ENCODE assay signal across 13 mouse cellular contexts in genomic region chr17:15023878-15024492, GRCm38 (mm10). TPM values are rescaled to one million over a fixed set of nuclear protein-coding genes. Genes with fewer than 3 reads are reported as not detected.
DNase-seq lines count a peak whose midpoint lies in the region; ATAC-seq and TF ChIP-seq lines count a peak whose summit lies in the region.
"Not testable (repeated sequence)": the region's sequence is repeated elsewhere in the genome, so short reads cannot be mapped to it uniquely, and the experiment has no call there.
"Had no signal": no experiment of that assay in that cellular context is flagged by ENCODE, and none has a peak within 500 bp of the region (broad histone marks: within the 10 kb centered on the region; RNA-seq: fewer than 3 reads in every experiment).

No protein-coding gene starts in this region.

- not testable (repeated sequence) for H3K9ac ChIP-seq in forebrain, embryonic 13.5 days; heart, embryonic 14.5 days (ENCODE audit: low read length); hindbrain, postnatal 0 days (replicated peaks; ENCODE audit: low read length); limb, embryonic 11.5 days (ENCODE audit: low read length); liver, embryonic 16.5 days (ENCODE audit: low read depth, low read length); midbrain, embryonic 14.5 days (replicated peaks; ENCODE audit: low read length); stomach, embryonic 14.5 days (replicated peaks; ENCODE audit: low read depth, low read length)

- peak; percentile 85 for ATAC-seq in cerebellum, adult (ENCODE audit: insufficient number of reproducible peaks, low FRiP score, low TSS enrichment)
- ATAC-seq in forebrain, embryonic 13.5 days = peak; percentile 76
- peak; percentile 82 for ATAC-seq in heart, embryonic 14.5 days (ENCODE audit: insufficient number of reproducible peaks, insufficient read depth, low FRiP score, low read depth)
- ATAC-seq in hindbrain, postnatal 0 days = peak; percentile 83
- ATAC-seq in limb, embryonic 11.5 days (ENCODE audit: insufficient number of reproducible peaks, low FRiP score, low TSS enrichment, low read depth) = peak; percentile 40
- peak; percentile 78 for ATAC-seq in liver, embryonic 16.5 days (ENCODE audit: low read depth)
- peak; percentile 87 for ATAC-seq in midbrain, embryonic 14.5 days (ENCODE audit: low FRiP score, low TSS enrichment)
- peak; percentile 67 for ATAC-seq in stomach, embryonic 14.5 days (ENCODE audit: insufficient number of reproducible peaks, insufficient read depth, low FRiP score, low read depth)

- DNase-seq in hindbrain, postnatal 0 days (ENCODE audit: low spot score); limb, embryonic 11.5 days (ENCODE audit: low spot score); midbrain, embryonic 14.5 days: not testable (repeated sequence)

- H3K4me3 ChIP-seq in forebrain, embryonic 13.5 days; heart, embryonic 14.5 days (ENCODE audit: control insufficient read depth in 1 of 2, insufficient read depth in 1 of 2, low read depth in 1 of 2, low read length in 2 of 2); hindbrain, postnatal 0 days (ENCODE audit: low read length); limb, embryonic 11.5 days (ENCODE audit: low read depth, low read length); liver, embryonic 16.5 days (ENCODE audit: low read depth, low read length); midbrain, embryonic 14.5 days (replicated peaks; ENCODE audit: low read depth, low read length); stomach, embryonic 14.5 days (ENCODE audit: low read depth, low read length): not testable (repeated sequence)

- WGBS in forebrain, embryonic 13.5 days = no CpG with 5 or more reads among the region's 97 CpGs
- WGBS in heart, embryonic 14.5 days = no CpG with 5 or more reads among the region's 97 CpGs
- WGBS in hindbrain, postnatal 0 days = no CpG with 5 or more reads among the region's 97 CpGs
- no CpG with 5 or more reads among the region's 97 CpGs for WGBS in limb, embryonic 11.5 days
- no CpG with 5 or more reads among the region's 97 CpGs for WGBS in liver, embryonic 16.5 days (ENCODE audit: insufficient replicate concordance)
- no CpG with 5 or more reads among the region's 97 CpGs for WGBS in midbrain, embryonic 14.5 days
- WGBS in stomach, embryonic 14.5 days = no CpG with 5 or more reads among the region's 97 CpGs

- not testable (repeated sequence) for H3K4me2 ChIP-seq in forebrain, embryonic 13.5 days; heart, embryonic 14.5 days (ENCODE audit: low read length); hindbrain, postnatal 0 days (ENCODE audit: low read depth, low read length); limb, embryonic 11.5 days (ENCODE audit: low read depth, severe bottlenecking); liver, embryonic 16.5 days (ENCODE audit: low read depth, low read length); midbrain, embryonic 14.5 days (ENCODE audit: low read length); stomach, embryonic 14.5 days (replicated peaks; ENCODE audit: low read depth, low read length)

- H3K4me1 ChIP-seq in forebrain, embryonic 13.5 days; heart, embryonic 14.5 days (ENCODE audit: control insufficient read depth in 2 of 2, insufficient read depth in 2 of 2, low read length in 2 of 2); hindbrain, postnatal 0 days (ENCODE audit: insufficient read depth, low read length); limb, embryonic 11.5 days (ENCODE audit: control insufficient read depth, insufficient read depth, low read length); liver, embryonic 16.5 days (ENCODE audit: control insufficient read depth, low read depth, low read length); midbrain, embryonic 14.5 days (ENCODE audit: control insufficient read depth, insufficient read depth, low read length); stomach, embryonic 14.5 days (ENCODE audit: control insufficient read depth, insufficient read depth, low read length): not testable (repeated sequence)

- not testable (repeated sequence) for TF ChIP-seq CTCF in hindbrain, postnatal 0 days (IDR thresholded peaks at IDR 0.05; ENCODE audit: low read depth)

- H3K9me3 ChIP-seq in forebrain, embryonic 13.5 days (replicated peaks); heart, embryonic 14.5 days (ENCODE audit: control insufficient read depth, low read length); hindbrain, postnatal 0 days (ENCODE audit: low read length); limb, embryonic 11.5 days (ENCODE audit: control insufficient read depth, low read length); liver, embryonic 16.5 days (replicated peaks; ENCODE audit: control insufficient read depth, low read length); midbrain, embryonic 14.5 days (ENCODE audit: control insufficient read depth, low read length); stomach, embryonic 14.5 days (ENCODE audit: control insufficient read depth, low read depth, low read length): not testable (repeated sequence)

- H3K27me3 ChIP-seq in forebrain, embryonic 13.5 days; heart, embryonic 14.5 days (ENCODE audit: control insufficient read depth, insufficient read depth, low read length); hindbrain, postnatal 0 days (ENCODE audit: insufficient read depth, low read length); limb, embryonic 11.5 days (ENCODE audit: control insufficient read depth, insufficient read depth, low read length); liver, embryonic 16.5 days (ENCODE audit: control insufficient read depth, insufficient read depth, low read depth, low read length); midbrain, embryonic 14.5 days (ENCODE audit: control insufficient read depth, insufficient read depth, low read length); stomach, embryonic 14.5 days (ENCODE audit: control insufficient read depth, insufficient read depth, low read length): not testable (repeated sequence)

- not testable (repeated sequence) for H3K36me3 ChIP-seq in forebrain, embryonic 13.5 days (ENCODE audit: poor library complexity, severe bottlenecking); heart, embryonic 14.5 days (ENCODE audit: control insufficient read depth, insufficient read depth, low read length); hindbrain, postnatal 0 days (ENCODE audit: insufficient read depth, low read length); limb, embryonic 11.5 days (ENCODE audit: control insufficient read depth, insufficient read depth, low read length); liver, embryonic 16.5 days (ENCODE audit: control insufficient read depth, insufficient read depth); midbrain, embryonic 14.5 days (ENCODE audit: control insufficient read depth, insufficient read depth, low read length); stomach, embryonic 14.5 days (ENCODE audit: control insufficient read depth, insufficient read depth, low read length)

- not testable (repeated sequence) for H3K27ac ChIP-seq in forebrain, embryonic 13.5 days; heart, embryonic 14.5 days (replicated peaks in 1 of 2; ENCODE audit: control insufficient read depth in 1 of 2, insufficient read depth in 1 of 2, low read depth in 2 of 2, low read length in 2 of 2); hindbrain, postnatal 0 days; limb, embryonic 11.5 days (replicated peaks; ENCODE audit: low read depth, low read length); liver, embryonic 16.5 days (ENCODE audit: low read length); midbrain, embryonic 14.5 days (replicated peaks; ENCODE audit: low read depth, low read length); stomach, embryonic 14.5 days (ENCODE audit: low read length)

RNA-seq across cellular contexts. Expression of gene Gm3435, which starts 14.0 kb away (rescaled TPM):
- polyA plus RNA-seq in forebrain, embryonic 13.5 days (2015; fragmentation: Nextera tagmentation; extraction: Ambion mirVana) = 10.4 and 10.6 TPM in 2 replicates
- 4.5 and 4.8 TPM in 2 replicates for polyA plus RNA-seq in heart, embryonic 14.5 days (2014; fragmentation: Nextera tagmentation; extraction: Ambion mirVana)
- total RNA-seq in hindbrain, postnatal 0 days (2014; rRNA removed) = 0.65 and 7.8 TPM in 2 replicates
- 7.7 and 10.3 TPM in 2 replicates for polyA plus RNA-seq in hindbrain, postnatal 0 days (2015; fragmentation: Nextera tagmentation; extraction: Ambion mirVana)
- 5.5 and 6.2 TPM in 2 replicates for polyA plus RNA-seq in limb, embryonic 11.5 days (2014; fragmentation: Nextera tagmentation; extraction: Ambion mirVana)
- 3.4 and 3.6 TPM in 2 replicates for polyA plus RNA-seq in liver, embryonic 16.5 days (2015; fragmentation: Nextera tagmentation; extraction: Ambion mirVana)
- 5.3 and 8.1 TPM in 2 replicates for polyA plus RNA-seq in midbrain, embryonic 14.5 days (2014; fragmentation: Nextera tagmentation; extraction: Ambion mirVana)
- polyA plus RNA-seq in stomach, embryonic 14.5 days (2014; fragmentation: Nextera tagmentation; extraction: Ambion mirVana) = 4.2 and 4.7 TPM in 2 replicates

RNA-seq across cellular contexts. Expression of gene Ermard, which starts 17.0 kb away (rescaled TPM):
- polyA plus RNA-seq in forebrain, embryonic 13.5 days (2015; fragmentation: Nextera tagmentation; extraction: Ambion mirVana) = 92.7 and 94.3 TPM in 2 replicates
- polyA plus RNA-seq in heart, embryonic 14.5 days (2014; fragmentation: Nextera tagmentation; extraction: Ambion mirVana) = 58.8 and 61.6 TPM in 2 replicates
- 37.8 and 44.2 TPM in 2 replicates for total RNA-seq in hindbrain, postnatal 0 days (2014; rRNA removed)
- 54.0 and 59.2 TPM in 2 replicates for polyA plus RNA-seq in hindbrain, postnatal 0 days (2015; fragmentation: Nextera tagmentation; extraction: Ambion mirVana)
- polyA plus RNA-seq in limb, embryonic 11.5 days (2014; fragmentation: Nextera tagmentation; extraction: Ambion mirVana) = 68.3 and 74.3 TPM in 2 replicates
- polyA plus RNA-seq in liver, embryonic 16.5 days (2015; fragmentation: Nextera tagmentation; extraction: Ambion mirVana) = 26.8 and 27.5 TPM in 2 replicates
- polyA plus RNA-seq in midbrain, embryonic 14.5 days (2014; fragmentation: Nextera tagmentation; extraction: Ambion mirVana) = 62.0 and 71.3 TPM in 2 replicates
- polyA plus RNA-seq in stomach, embryonic 14.5 days (2014; fragmentation: Nextera tagmentation; extraction: Ambion mirVana) = 80.8 and 97.4 TPM in 2 replicates

RNA-seq across cellular contexts. Expression of gene Tcte3, which starts 17.3 kb away (rescaled TPM):
- polyA plus RNA-seq in forebrain, embryonic 13.5 days (2015; fragmentation: Nextera tagmentation; extraction: Ambion mirVana) = 0.41 TPM in 1 of 2 replicates, not detected in the other
- 0.45 TPM in 1 of 2 replicates, not detected in the other for polyA plus RNA-seq in heart, embryonic 14.5 days (2014; fragmentation: Nextera tagmentation; extraction: Ambion mirVana)
- not detected in 2 replicates for total RNA-seq in hindbrain, postnatal 0 days (2014; rRNA removed)
- 1.0 and 2.3 TPM in 2 replicates for polyA plus RNA-seq in hindbrain, postnatal 0 days (2015; fragmentation: Nextera tagmentation; extraction: Ambion mirVana)
- 0.47 TPM in 1 of 2 replicates, not detected in the other for polyA plus RNA-seq in limb, embryonic 11.5 days (2014; fragmentation: Nextera tagmentation; extraction: Ambion mirVana)
- 1.5 and 4.6 TPM in 2 replicates for polyA plus RNA-seq in liver, embryonic 16.5 days (2015; fragmentation: Nextera tagmentation; extraction: Ambion mirVana)
- polyA plus RNA-seq in midbrain, embryonic 14.5 days (2014; fragmentation: Nextera tagmentation; extraction: Ambion mirVana) = 0.46 and 1.1 TPM in 2 replicates
- polyA plus RNA-seq in stomach, embryonic 14.5 days (2014; fragmentation: Nextera tagmentation; extraction: Ambion mirVana) = not detected in 2 replicates
- total RNA-seq: heart, adult 8-10 months had no signal

RNA-seq across cellular contexts. Expression of gene Gm3448, which starts 17.4 kb away (rescaled TPM):
- 5.6 and 7.0 TPM in 2 replicates for polyA plus RNA-seq in forebrain, embryonic 13.5 days (2015; fragmentation: Nextera tagmentation; extraction: Ambion mirVana)
- 2.5 and 2.6 TPM in 2 replicates for polyA plus RNA-seq in heart, embryonic 14.5 days (2014; fragmentation: Nextera tagmentation; extraction: Ambion mirVana)
- total RNA-seq in hindbrain, postnatal 0 days (2014; rRNA removed) = 0.99 and 1.7 TPM in 2 replicates
- 1.4 and 2.3 TPM in 2 replicates for polyA plus RNA-seq in hindbrain, postnatal 0 days (2015; fragmentation: Nextera tagmentation; extraction: Ambion mirVana)
- 2.5 and 3.2 TPM in 2 replicates for polyA plus RNA-seq in limb, embryonic 11.5 days (2014; fragmentation: Nextera tagmentation; extraction: Ambion mirVana)
- 1.7 and 2.7 TPM in 2 replicates for polyA plus RNA-seq in liver, embryonic 16.5 days (2015; fragmentation: Nextera tagmentation; extraction: Ambion mirVana)
- 3.9 and 4.3 TPM in 2 replicates for polyA plus RNA-seq in midbrain, embryonic 14.5 days (2014; fragmentation: Nextera tagmentation; extraction: Ambion mirVana)
- polyA plus RNA-seq in stomach, embryonic 14.5 days (2014; fragmentation: Nextera tagmentation; extraction: Ambion mirVana) = 4.7 and 5.0 TPM in 2 replicates

RNA-seq across cellular contexts. Expression of gene Gm3417, which starts 45.4 kb away (rescaled TPM):
- 1.1 TPM in 1 of 2 replicates, not detected in the other for polyA plus RNA-seq in forebrain, embryonic 13.5 days (2015; fragmentation: Nextera tagmentation; extraction: Ambion mirVana)
- polyA plus RNA-seq in heart, embryonic 14.5 days (2014; fragmentation: Nextera tagmentation; extraction: Ambion mirVana) = not detected in 2 replicates
- total RNA-seq in hindbrain, postnatal 0 days (2014; rRNA removed) = 1.3 TPM in 1 of 2 replicates, not detected in the other
- 1.3 and 3.3 TPM in 2 replicates for polyA plus RNA-seq in hindbrain, postnatal 0 days (2015; fragmentation: Nextera tagmentation; extraction: Ambion mirVana)
- 0.23 TPM in 1 of 2 replicates, not detected in the other for polyA plus RNA-seq in limb, embryonic 11.5 days (2014; fragmentation: Nextera tagmentation; extraction: Ambion mirVana)
- 0.14 and 0.74 TPM in 2 replicates for polyA plus RNA-seq in liver, embryonic 16.5 days (2015; fragmentation: Nextera tagmentation; extraction: Ambion mirVana)
- 0.36 TPM in 1 of 2 replicates, not detected in the other for polyA plus RNA-seq in midbrain, embryonic 14.5 days (2014; fragmentation: Nextera tagmentation; extraction: Ambion mirVana)
- 0.56 TPM in 1 of 2 replicates, not detected in the other for polyA plus RNA-seq in stomach, embryonic 14.5 days (2014; fragmentation: Nextera tagmentation; extraction: Ambion mirVana)
- total RNA-seq: adrenal gland, adult 8-10 months; gastrocnemius, adult 8-10 months; layer of hippocampus, postnatal 14 days; left cerebral cortex, postnatal 25 days had no signal
